Mouse (Mus musculus) stomach, embryonic 14.5 days (tissue): Measurements from ENCODE around the gene Vamp4. TPM values are rescaled to one million over a fixed set of nuclear protein-coding genes. Genes with fewer than 3 reads are reported as not detected.
"Not testable (repeated sequence)": the region's sequence is repeated elsewhere in the genome, so short reads cannot be mapped to it uniquely, and the experiment has no call there.

Experiments used
- ATAC-seq: fragments of 200-750 bp; cut with Nextera tagmentation; 2 replicates; pipeline ENCODE4 v1.8.0; 2017; ENCODE audit warnings: low read depth, moderate TSS enrichment; ENCODE audit not compliant: insufficient number of reproducible peaks, insufficient read depth, low FRiP score
- H3K27ac ChIP-seq: fragments of 300-500 bp; sonication (generic); 2 replicates; pipeline ENCODE4 v1.5.1; 2014; ENCODE audit warnings: mild to moderate bottlenecking, low read length, moderate library complexity, mixed read lengths
- H3K27me3 ChIP-seq: fragments of 300-500 bp; sonication (generic); 2 replicates; pipeline ENCODE4 v1.6.1; 2014; ENCODE audit warnings: low read length, control low read depth, mixed read lengths; ENCODE audit not compliant: control insufficient read depth, insufficient read depth
- H3K36me3 ChIP-seq: fragments of 300-500 bp; sonication (generic); 2 replicates; pipeline ENCODE4 v1.6.1; 2014; ENCODE audit warnings: mild to moderate bottlenecking, control low read depth, low read length, moderate library complexity, mixed read lengths; ENCODE audit not compliant: control insufficient read depth, insufficient read depth
- H3K4me1 ChIP-seq: fragments of 300-500 bp; sonication (generic); 2 replicates; pipeline ENCODE4 v1.6.1; 2014; ENCODE audit warnings: low read length, control low read depth, mixed read lengths; ENCODE audit not compliant: control insufficient read depth, insufficient read depth
- H3K4me2 ChIP-seq: fragments of 300-500 bp; sonication (generic); replicated peaks from 2 replicates; pipeline ENCODE4 v1.6.1; 2014; ENCODE audit warnings: low read depth, low read length, control low read depth
- H3K4me3 ChIP-seq: fragments of 300-500 bp; sonication (generic); 2 replicates; pipeline ENCODE4 v1.5.1; 2014; ENCODE audit warnings: low read depth, low read length, control low read depth
- H3K9ac ChIP-seq: fragments of 300-500 bp; sonication (generic); replicated peaks from 2 replicates; pipeline ENCODE4 v1.6.1; 2014; ENCODE audit warnings: low read depth, mild to moderate bottlenecking, control low read depth, low read length, moderate library complexity, mixed read lengths
- H3K9me3 ChIP-seq: fragments of 300-500 bp; sonication (generic); 2 replicates; pipeline ENCODE4 v1.6.1; 2016; ENCODE audit warnings: low read depth, low read length, control low read depth; ENCODE audit not compliant: control insufficient read depth
- WGBS: fragments of 180-500 bp; shearing (Covaris S2); extraction: QIAGEN DNeasy Blood & Tissue Kit; methylation state at CpG from one replicate; pipeline ENCODE4 v1.1.7; 2014; 5-methylcytosine and 5-hydroxymethylcytosine counted together
- polyA plus RNA-seq: library from polyadenylated mRNA; unstranded; fragments of >200 nt; fragmentation: Nextera tagmentation; extraction: Ambion mirVana; gene quantifications from 2 replicates; pipeline ENCODE4 v1.2.1, GENCODE M21; 2014

The Vamp4 gene
- polyA plus RNA-seq, 1 experiment from 2014 or later, result 55.8 TPM

DNA sequence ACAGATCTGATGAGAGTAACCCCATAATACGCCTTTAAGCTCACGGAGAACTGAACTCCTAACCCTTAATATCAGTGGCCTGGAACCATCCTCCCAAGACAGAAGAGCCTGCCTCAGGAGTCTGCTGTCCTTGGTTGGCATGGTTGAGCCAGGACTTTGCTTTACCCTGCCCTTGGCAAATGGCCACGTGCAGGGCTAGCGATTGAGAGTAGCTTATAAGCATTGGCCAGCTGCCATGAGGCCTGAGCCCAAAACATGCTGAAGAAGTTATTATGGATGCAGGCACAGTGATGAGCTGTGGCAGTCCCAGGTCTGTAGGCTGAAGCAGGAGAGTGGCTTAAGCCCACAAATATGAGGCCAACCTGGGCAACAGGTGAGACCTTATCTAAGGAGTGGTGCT, 57.5 kb downstream of the Vamp4 start:
- H3K9ac ChIP-seq, H3K4me1 ChIP-seq, H3K4me3 ChIP-seq, ATAC-seq, H3K27me3 ChIP-seq, H3K36me3 ChIP-seq, H3K4me2 ChIP-seq, H3K9me3 ChIP-seq, H3K27ac ChIP-seq: not testable (repeated sequence)
- 87% methylated on average over 4 of the region's 4 CpGs for WGBS

DNA sequence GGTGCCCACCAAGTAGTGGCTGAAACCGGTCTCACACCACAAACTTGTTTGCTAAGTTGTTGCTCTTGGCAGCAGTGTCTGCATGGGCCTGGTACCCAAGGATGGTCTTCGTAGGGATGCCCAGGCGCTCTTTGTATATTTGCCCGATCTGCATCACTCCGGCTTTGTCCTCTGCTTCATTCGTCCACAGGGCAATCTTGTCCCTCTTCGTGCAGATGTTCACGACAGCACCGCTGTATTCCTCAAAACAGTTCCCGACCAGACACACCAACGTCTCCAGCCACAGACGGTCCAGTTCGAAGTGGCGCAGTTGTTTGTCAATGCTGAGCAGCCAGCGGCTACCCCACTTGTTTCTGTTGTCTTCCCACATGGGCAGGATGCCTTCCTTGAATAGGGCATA, 58.0 kb downstream of the Vamp4 start:
- not testable (repeated sequence) for H3K4me3 ChIP-seq, H3K36me3 ChIP-seq, H3K27me3 ChIP-seq, H3K27ac ChIP-seq, H3K9ac ChIP-seq, H3K4me1 ChIP-seq, ATAC-seq, H3K9me3 ChIP-seq, H3K4me2 ChIP-seq
- WGBS, result 97% methylated on average over 15 of the region's 15 CpGs

DNA sequence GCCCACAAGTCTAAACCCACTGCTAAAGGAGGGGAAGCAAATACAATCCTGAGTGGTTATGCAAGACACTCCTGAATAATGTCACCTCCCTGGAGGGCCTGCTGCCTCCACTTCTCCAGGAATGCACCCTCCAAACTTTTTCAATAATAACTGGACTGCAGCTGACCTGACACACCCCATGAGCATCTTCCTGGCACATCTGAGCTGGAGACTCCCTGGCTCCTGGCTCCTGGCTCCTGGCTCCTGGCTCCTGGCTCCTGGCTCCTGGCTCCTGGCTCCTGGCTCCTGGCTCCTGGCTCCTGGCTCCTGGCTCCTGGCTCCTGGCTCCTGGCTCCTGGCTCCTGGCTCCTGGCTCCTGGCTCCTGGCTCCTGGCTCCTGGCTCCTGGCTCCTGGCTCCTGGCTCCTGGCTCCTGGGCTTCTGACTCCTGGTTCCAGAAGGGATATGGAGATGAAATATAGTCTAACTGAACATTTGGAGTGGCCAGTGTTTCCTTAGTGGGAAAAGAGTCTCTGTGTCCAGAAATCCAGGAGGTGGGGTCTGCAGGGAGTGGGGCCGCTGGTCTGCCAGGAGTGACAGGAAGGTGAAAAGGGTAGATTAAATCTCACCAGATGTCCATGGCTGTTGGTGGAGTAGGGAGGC, 65.1 kb downstream of the Vamp4 start:
- WGBS, result 41% methylated on average over 1 of the region's 1 CpGs
- not testable (repeated sequence) for ATAC-seq

DNA sequence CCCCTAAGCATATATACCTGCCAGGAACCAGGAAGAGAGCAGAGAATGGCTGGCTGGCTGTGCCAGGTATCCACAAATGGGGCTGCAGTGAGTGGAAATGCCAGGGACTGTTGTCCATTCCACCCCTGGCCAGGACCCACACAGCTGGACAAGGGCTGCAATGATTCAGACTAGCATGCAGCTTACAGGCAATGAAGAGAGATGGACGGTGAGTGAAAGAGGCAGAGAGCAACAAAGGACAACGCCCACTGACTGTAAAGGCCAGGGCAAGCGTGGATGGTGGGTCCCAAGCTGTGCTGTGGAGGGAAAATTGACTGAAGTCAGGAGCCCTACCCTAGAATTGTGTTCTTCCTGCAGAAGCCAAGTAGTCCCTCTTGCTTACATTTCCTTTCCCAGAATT, 66.2 kb downstream of the Vamp4 start:
- Histone ChIP-seq H3K4me2 (no peak overlapping the region), H3K4me1 (0 out of 2 replicates have a peak, but pooled peaks cover 6% of the 10 kb centered on the region), H3K9ac (no peak overlapping the region), H3K27me3 (no peaks in the 10 kb centered on the region), H3K9me3 (no peaks in the 10 kb centered on the region; the same call in 1 of the 2 replicates), H3K27ac (no peak overlapping the region), H3K4me3 (no peak overlapping the region), H3K36me3 (no peaks in the 10 kb centered on the region)
- ATAC-seq, result no peak
- WGBS, result 74% methylated on average over 3 of the region's 3 CpGs

More for the DNA sequence above, 65.1 kb downstream of the Vamp4 start:
- not testable (repeated sequence) for H3K27me3 ChIP-seq, H3K4me3 ChIP-seq, H3K27ac ChIP-seq, H3K36me3 ChIP-seq, H3K9me3 ChIP-seq, H3K4me2 ChIP-seq, H3K9ac ChIP-seq, H3K4me1 ChIP-seq

DNA sequence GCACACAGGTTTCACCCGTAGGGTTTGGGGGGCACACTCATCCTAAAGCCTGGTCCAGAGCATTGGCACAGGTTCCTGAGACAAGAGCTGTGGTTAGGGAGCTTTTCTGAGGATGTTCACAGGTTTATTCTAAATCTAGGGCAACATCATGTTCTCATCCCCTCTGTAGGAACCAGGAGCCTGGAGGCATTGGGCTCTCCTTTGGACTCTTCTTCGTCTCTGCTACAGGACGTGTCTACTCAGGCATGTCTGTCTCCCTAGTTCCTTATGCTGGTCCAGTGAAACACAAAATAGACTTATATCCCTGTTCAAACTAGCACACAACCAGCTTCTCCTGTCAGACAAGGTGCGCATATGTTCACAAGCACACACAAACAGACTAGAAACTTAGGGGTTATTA, 68.2 kb downstream of the Vamp4 start:
- Histone ChIP-seq H3K4me2 (no peak overlapping the region), H3K4me1 (0 out of 2 replicates have a peak, but pooled peaks cover 6% of the 10 kb centered on the region), H3K9ac (no peak overlapping the region), H3K36me3 (no peaks in the 10 kb centered on the region), H3K27ac (no peak overlapping the region), H3K4me3 (no peak overlapping the region), H3K27me3 (no peaks in the 10 kb centered on the region), H3K9me3 (no peaks in the 10 kb centered on the region)
- ATAC-seq, result no peak
- 89% methylated on average over 4 of the region's 4 CpGs for WGBS

DNA sequence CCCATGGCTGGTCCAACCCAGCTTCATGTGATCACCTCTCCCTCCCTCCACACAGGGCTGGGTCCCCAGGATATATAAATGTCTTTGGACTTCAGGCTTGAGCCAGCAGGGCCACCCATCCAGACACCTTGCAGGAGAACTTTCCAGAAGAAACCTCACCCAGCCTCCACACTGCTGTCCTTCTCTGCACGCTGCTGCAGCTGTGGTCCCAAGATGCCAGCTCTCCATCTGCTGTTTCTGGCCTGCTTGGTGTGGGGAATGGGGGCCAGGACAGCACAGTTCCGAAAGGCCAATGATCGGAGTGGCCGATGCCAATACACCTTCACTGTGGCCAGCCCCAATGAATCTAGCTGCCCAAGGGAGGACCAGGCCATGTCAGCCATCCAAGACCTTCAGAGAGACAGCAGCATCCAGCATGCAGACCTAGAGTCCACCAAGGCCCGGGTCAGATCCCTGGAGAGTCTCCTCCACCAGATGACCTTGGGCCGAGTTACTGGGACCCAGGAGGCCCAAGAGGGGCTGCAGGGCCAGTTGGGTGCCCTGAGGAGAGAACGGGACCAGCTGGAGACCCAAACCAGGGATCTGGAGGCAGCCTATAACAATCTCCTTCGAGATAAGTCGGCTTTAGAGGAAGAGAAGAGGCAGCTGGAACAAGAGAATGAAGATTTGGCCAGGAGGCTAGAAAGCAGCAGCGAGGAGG, 68.9 kb downstream of the Vamp4 start, which contains the start of gene Myoc:
Myoc (plus strand) TSS at position 105 of the 700 bp plus-strand sequence.
- Histone ChIP-seq H3K9me3 (no peaks in the 10 kb centered on the region), H3K27me3 (no peaks in the 10 kb centered on the region), H3K4me1 (0 out of 2 replicates have a peak, but pooled peaks cover 6% of the 10 kb centered on the region), H3K4me2 (no peak within 1 kb of the TSS), H3K9ac (no peak within 1 kb of the TSS), H3K27ac (no peak within 1 kb of the TSS), H3K4me3 (no peak within 1 kb of the TSS), H3K36me3 (no peaks in the 10 kb centered on the region)
- WGBS, result 81% methylated on average over 10 of the region's 10 CpGs
- ATAC-seq, result no peak

DNA sequence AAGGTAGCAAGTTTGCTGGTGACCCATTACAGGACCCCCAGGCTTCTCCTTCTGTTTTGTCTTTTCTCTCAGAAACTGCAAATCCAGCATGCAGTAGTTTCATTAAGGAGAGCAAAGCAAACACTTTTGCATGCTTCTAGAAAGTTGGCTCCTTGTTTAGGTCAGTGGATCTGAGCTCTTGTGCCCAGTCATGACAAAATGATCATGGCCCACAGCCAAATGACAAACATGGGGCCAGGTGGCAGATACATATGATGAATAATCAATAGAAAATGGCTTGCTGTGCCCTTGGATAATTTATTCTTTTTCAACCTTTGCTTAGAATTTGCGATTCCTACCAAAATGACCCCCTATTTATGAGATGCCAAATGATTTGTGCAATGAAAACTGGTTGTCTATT, 69.5 kb downstream of the Vamp4 start:
- Histone ChIP-seq H3K27me3 (no peaks in the 10 kb centered on the region), H3K9me3 (no peaks in the 10 kb centered on the region), H3K4me2 (no peak overlapping the region), H3K9ac (no peak overlapping the region), H3K4me1 (0 out of 2 replicates have a peak, but pooled peaks cover 6% of the 10 kb centered on the region), H3K36me3 (no peaks in the 10 kb centered on the region), H3K27ac (no peak overlapping the region), H3K4me3 (no peak overlapping the region)
- ATAC-seq, result no peak
- 92% methylated on average over 1 of the region's 1 CpGs for WGBS

DNA sequence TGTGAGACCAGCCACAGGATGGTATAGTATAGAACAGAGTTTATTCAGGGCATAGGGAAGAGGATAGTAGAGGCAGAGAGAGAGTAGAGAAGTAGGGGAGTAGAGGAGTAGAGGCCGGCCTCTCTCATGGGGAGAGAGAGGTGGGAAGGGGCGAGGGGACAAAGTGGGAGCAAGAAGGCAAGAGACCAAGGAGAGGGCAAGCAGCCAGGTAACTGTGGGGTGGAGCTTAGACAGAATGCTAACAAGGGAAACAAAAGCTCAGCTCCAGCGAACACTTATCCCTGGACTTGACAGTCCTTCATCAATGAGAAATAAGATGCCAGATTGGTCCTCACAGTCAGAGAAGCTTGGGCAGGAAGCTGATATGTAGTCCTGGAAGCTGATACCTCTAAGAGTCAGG, 72.3 kb downstream of the Vamp4 start:
- Histone ChIP-seq H3K27me3 (no peaks in the 10 kb centered on the region), H3K9ac (no peak overlapping the region), H3K27ac (no peak overlapping the region), H3K9me3 (no peaks in the 10 kb centered on the region), H3K36me3 (no peaks in the 10 kb centered on the region), H3K4me3 (no peak overlapping the region), H3K4me2 (no peak overlapping the region), H3K4me1 (0 out of 2 replicates have a peak, but pooled peaks cover 6% of the 10 kb centered on the region)
- 74% methylated on average over 3 of the region's 3 CpGs for WGBS
- no peak for ATAC-seq
